Mouse (Mus musculus): ENCODE results near the gene Cntnap2. TPM values are rescaled to one million over a fixed set of nuclear protein-coding genes. Genes with fewer than 3 reads are reported as not detected.
A peak's percentile ranks its signal among the peaks of the same experiment; 100 is the strongest.

The Cntnap2 gene
- polyA plus RNA-seq, 2 experiments = 1.5 to 2.5 TPM

DNA sequence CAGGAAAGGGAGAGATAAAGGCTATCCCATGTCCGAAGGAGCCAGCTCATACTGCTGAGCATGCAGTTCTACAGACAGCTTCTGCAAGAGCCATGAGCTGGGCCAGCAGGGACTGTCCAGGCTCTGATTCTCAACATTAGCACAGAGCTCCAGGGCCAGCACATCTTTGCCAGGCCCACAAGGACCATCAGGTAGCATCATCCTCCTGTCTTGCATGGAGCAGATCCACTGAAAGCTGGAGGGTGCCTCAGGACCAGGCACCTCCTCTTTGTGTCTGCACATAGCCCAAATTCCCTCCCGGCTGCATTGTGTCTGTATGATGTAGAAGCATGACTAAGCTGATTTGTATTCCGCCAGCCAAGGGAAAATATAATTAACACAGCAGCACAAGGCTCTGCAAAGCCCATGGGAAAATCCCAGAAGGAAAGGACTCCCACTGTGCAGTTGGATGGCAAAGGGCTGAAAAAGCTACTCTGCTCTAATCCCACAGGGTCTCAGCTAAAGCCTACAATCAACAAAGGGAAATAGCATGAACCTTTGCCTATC lies 2180.3 kb downstream of the Cntnap2 start:
- H3K9ac ChIP-seq (ENCODE audit: low read depth, low read length, severe bottlenecking) = no peak overlapping the region
- WGBS = 43% methylated on average over 3 of the region's 3 CpGs
- no peaks in the 10 kb centered on the region for H3K27me3 ChIP-seq (ENCODE audit: control insufficient read depth, insufficient read depth, low read length)
- H3K36me3 ChIP-seq (ENCODE audit: control insufficient read depth, insufficient read depth, low read length) = no peaks in the 10 kb centered on the region
- H3K4me2 ChIP-seq (replicated peaks; ENCODE audit: low read depth, low read length, severe bottlenecking) = no peak overlapping the region
- DNase-seq (ENCODE audit: low spot score) (no peak), ATAC-seq (ENCODE audit: low FRiP score, low read depth) (no peak)
- H3K27ac ChIP-seq (replicated peaks; ENCODE audit: low read depth, low read length) = no peak overlapping the region
- no peaks in the 10 kb centered on the region for H3K9me3 ChIP-seq (ENCODE audit: control insufficient read depth, low read length)
- no peak for TF ChIP-seq POLR2A (IDR thresholded peaks at IDR 0.05; ENCODE audit: borderline replicate concordance, extremely low read depth, insufficient read depth, insufficient read length)
- peaks cover 7% of the 10 kb centered on the region for H3K4me1 ChIP-seq (ENCODE audit: control insufficient read depth, insufficient read depth, low read length)
- no peak overlapping the region for H3K4me3 ChIP-seq (replicated peaks; ENCODE audit: low read length)

DNA sequence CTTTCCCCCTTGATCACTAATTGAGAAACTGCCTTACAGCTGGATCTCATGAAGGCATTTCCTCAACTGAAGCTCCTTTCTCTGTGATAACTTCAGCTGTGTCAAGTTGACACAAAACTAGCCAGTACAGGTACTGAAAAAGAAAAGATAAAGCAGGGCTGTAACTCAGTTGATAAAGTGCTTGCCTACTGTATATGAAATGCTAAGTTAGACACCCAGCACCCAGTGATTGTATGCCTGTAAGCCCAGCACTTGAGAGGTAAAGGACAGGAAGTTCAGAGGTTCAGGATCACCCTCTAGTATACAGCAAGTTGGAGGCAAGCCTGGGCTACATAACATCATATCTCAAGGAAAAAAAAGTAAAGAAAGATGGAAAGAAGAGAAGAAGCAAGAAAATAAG lies 2182.2 kb downstream of the Cntnap2 start:
- no peak overlapping the region for H3K9ac ChIP-seq (ENCODE audit: low read depth, low read length, severe bottlenecking)
- H3K27me3 ChIP-seq (ENCODE audit: control insufficient read depth, insufficient read depth, low read length) = no peaks in the 10 kb centered on the region
- no peak for TF ChIP-seq POLR2A (IDR thresholded peaks at IDR 0.05; ENCODE audit: borderline replicate concordance, extremely low read depth, insufficient read depth, insufficient read length)
- DNase-seq (ENCODE audit: low spot score) (no peak), ATAC-seq (ENCODE audit: low FRiP score, low read depth) (no peak)
- H3K4me2 ChIP-seq (replicated peaks; ENCODE audit: low read depth, low read length, severe bottlenecking) = no peak overlapping the region
- no peak overlapping the region for H3K27ac ChIP-seq (replicated peaks; ENCODE audit: low read depth, low read length)
- peaks cover 11% of the 10 kb centered on the region for H3K4me1 ChIP-seq (ENCODE audit: control insufficient read depth, insufficient read depth, low read length)
- no peaks in the 10 kb centered on the region for H3K36me3 ChIP-seq (ENCODE audit: control insufficient read depth, insufficient read depth, low read length)
- H3K4me3 ChIP-seq (replicated peaks; ENCODE audit: low read length) = no peak overlapping the region
- H3K9me3 ChIP-seq (ENCODE audit: control insufficient read depth, low read length) = no peaks in the 10 kb centered on the region

DNA sequence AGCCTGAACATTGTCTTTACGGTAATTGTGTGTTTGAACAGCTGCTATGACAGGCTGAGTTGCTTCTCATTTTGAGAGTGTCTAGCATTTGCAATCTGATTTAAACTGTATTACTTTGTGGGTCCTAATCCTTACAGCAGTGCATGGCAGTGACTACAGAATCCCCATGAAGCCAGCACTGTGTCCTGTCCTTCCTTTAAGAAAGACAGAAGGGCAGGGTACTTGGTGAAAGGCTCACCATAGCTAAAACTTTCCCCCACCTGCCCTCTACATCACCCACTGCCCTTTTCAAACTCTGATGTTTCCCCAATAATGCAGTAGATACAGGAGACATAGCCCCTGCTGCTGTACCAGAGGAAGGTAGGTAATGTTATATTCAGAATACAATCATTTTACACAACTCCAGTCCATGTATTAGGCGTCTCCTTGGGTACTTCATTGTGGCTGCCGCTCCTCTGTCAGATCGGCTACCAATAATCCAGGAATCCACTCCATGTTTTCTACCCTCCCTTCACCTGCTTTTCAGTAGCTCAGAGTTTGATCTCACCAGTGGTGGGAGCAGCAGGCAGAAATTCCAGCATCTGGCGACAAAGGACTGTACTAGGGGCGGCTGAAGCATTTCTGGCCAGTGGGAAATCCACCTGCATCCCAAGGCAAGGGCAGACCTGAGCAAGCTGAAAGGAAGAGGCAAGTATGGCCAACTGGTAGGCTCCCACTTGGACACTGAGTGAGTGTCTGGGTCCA lies 2184.9 kb downstream of the Cntnap2 start:
- H3K9ac ChIP-seq (ENCODE audit: low read depth, low read length, severe bottlenecking) = no peak overlapping the region

GRCm38 (mm10) chr6:47244642-47245041 lies 2185.5 kb downstream of the Cntnap2 start:
- no peaks in the 10 kb centered on the region for H3K27me3 ChIP-seq (ENCODE audit: control insufficient read depth, insufficient read depth, low read length)
- WGBS = 28% methylated on average over 7 of the region's 7 CpGs
- H3K4me1 ChIP-seq (ENCODE audit: control insufficient read depth, insufficient read depth, low read length) = peaks cover 8% of the 10 kb centered on the region
- DNase-seq (ENCODE audit: low spot score) = no peak
- no peak overlapping the region for H3K27ac ChIP-seq (replicated peaks; ENCODE audit: low read depth, low read length)
- ATAC-seq (ENCODE audit: low FRiP score, low read depth) = no peak
- H3K9me3 ChIP-seq (ENCODE audit: control insufficient read depth, low read length) = no peaks in the 10 kb centered on the region
- no peaks in the 10 kb centered on the region for H3K36me3 ChIP-seq (ENCODE audit: control insufficient read depth, insufficient read depth, low read length)
- H3K4me3 ChIP-seq (replicated peaks; ENCODE audit: low read length) = no peak overlapping the region
- peak overlapping the region; percentile 22; the same call in 1 of the 2 replicates for H3K4me2 ChIP-seq (replicated peaks; ENCODE audit: low read depth, low read length, severe bottlenecking)
- H3K9ac ChIP-seq (ENCODE audit: low read depth, low read length, severe bottlenecking) = no peak overlapping the region
- no peak for TF ChIP-seq POLR2A (IDR thresholded peaks at IDR 0.05; ENCODE audit: borderline replicate concordance, extremely low read depth, insufficient read depth, insufficient read length)

More for the DNA sequence above, 2184.9 kb downstream of the Cntnap2 start:
- H3K9me3 ChIP-seq (ENCODE audit: control insufficient read depth, low read length) = no peaks in the 10 kb centered on the region
- H3K36me3 ChIP-seq (ENCODE audit: control insufficient read depth, insufficient read depth, low read length) = no peaks in the 10 kb centered on the region
- 16% methylated on average over 6 of the region's 6 CpGs for WGBS
- ATAC-seq (ENCODE audit: low FRiP score, low read depth) (peak; percentile 57; the same call in 1 of the 2 replicates), DNase-seq (ENCODE audit: low spot score) (peak; percentile 88)
- H3K4me1 ChIP-seq (ENCODE audit: control insufficient read depth, insufficient read depth, low read length) = peaks cover 11% of the 10 kb centered on the region
- H3K4me3 ChIP-seq (replicated peaks; ENCODE audit: low read length) = no peak overlapping the region
- no peaks in the 10 kb centered on the region for H3K27me3 ChIP-seq (ENCODE audit: control insufficient read depth, insufficient read depth, low read length)
- H3K4me2 ChIP-seq (replicated peaks; ENCODE audit: low read depth, low read length, severe bottlenecking) = peak overlapping the region; percentile 22; the same call in 1 of the 2 replicates
- no peak overlapping the region for H3K27ac ChIP-seq (replicated peaks; ENCODE audit: low read depth, low read length)
- TF ChIP-seq POLR2A (IDR thresholded peaks at IDR 0.05; ENCODE audit: borderline replicate concordance, extremely low read depth, insufficient read depth, insufficient read length) = no peak

- no peak overlapping the region for H3K4me3 ChIP-seq (replicated peaks; ENCODE audit: low read length)
- H3K27ac ChIP-seq (replicated peaks; ENCODE audit: low read depth, low read length) = no peak overlapping the region
- DNase-seq (ENCODE audit: low spot score) = no peak
- H3K27me3 ChIP-seq (ENCODE audit: control insufficient read depth, insufficient read depth, low read length) = no peaks in the 10 kb centered on the region
- TF ChIP-seq POLR2A (IDR thresholded peaks at IDR 0.05; ENCODE audit: borderline replicate concordance, extremely low read depth, insufficient read depth, insufficient read length) = no peak
- 85% methylated on average over 2 of the region's 2 CpGs for WGBS
- no peaks in the 10 kb centered on the region for H3K9me3 ChIP-seq (ENCODE audit: control insufficient read depth, low read length)
- H3K36me3 ChIP-seq (ENCODE audit: control insufficient read depth, insufficient read depth, low read length) = no peaks in the 10 kb centered on the region
- H3K9ac ChIP-seq (ENCODE audit: low read depth, low read length, severe bottlenecking) = no peak overlapping the region
- no peak for ATAC-seq (ENCODE audit: low FRiP score, low read depth)
- H3K4me2 ChIP-seq (replicated peaks; ENCODE audit: low read depth, low read length, severe bottlenecking) = no peak overlapping the region
- peaks cover 18% of the 10 kb centered on the region for H3K4me1 ChIP-seq (ENCODE audit: control insufficient read depth, insufficient read depth, low read length)
Observed at GRCm38 (mm10) chr6:47255270-47255669, 2196.1 kb downstream of the Cntnap2 start.

All from limb, embryonic 14.5 days (tissue).